Mouse (Mus musculus) midbrain, embryonic 10.5 days (tissue): ENCODE measurements around the gene Rwdd1. TPM values are rescaled to one million over a fixed set of nuclear protein-coding genes. Genes with fewer than 3 reads are reported as not detected.
"Not testable (repeated sequence)": the region's sequence is repeated elsewhere in the genome, so short reads cannot be mapped to it uniquely, and the experiment has no call there.

Source experiments
- DNase-seq: peaks from one replicate; pipeline ENCODE4 v3.0.0-alpha.2; 2017; ENCODE audit warnings: low spot score
- H3K27ac ChIP-seq: fragments of 300-500 bp; sonication (generic); replicated peaks from 2 replicates; pipeline ENCODE4 v1.5.1; 2016; ENCODE audit warnings: mild to moderate bottlenecking
- H3K27me3 ChIP-seq: fragments of 300-500 bp; sonication (generic); 2 replicates; pipeline ENCODE4 v1.6.1; 2016; ENCODE audit warnings: low read depth, mild to moderate bottlenecking; ENCODE audit not compliant: poor library complexity, severe bottlenecking
- H3K36me3 ChIP-seq: fragments of 300-500 bp; sonication (generic); 2 replicates; pipeline ENCODE4 v1.6.1; 2016; ENCODE audit warnings: mild to moderate bottlenecking, moderate library complexity
- H3K4me1 ChIP-seq: fragments of 300-500 bp; sonication (generic); 2 replicates; pipeline ENCODE4 v1.6.1; 2016
- H3K4me3 ChIP-seq: fragments of 300-500 bp; sonication (generic); 2 replicates; pipeline ENCODE4 v1.5.1; 2016; ENCODE audit warnings: mild to moderate bottlenecking, moderate library complexity
- H3K9me3 ChIP-seq: fragments of 300-500 bp; sonication (generic); replicated peaks from 2 replicates; pipeline ENCODE4 v1.6.1; 2016; ENCODE audit warnings: mild to moderate bottlenecking
- WGBS: fragments of 180-500 bp; shearing (Covaris S2); methylation state at CpG from one replicate; pipeline ENCODE4 v1.1.7; 2016; 5-methylcytosine and 5-hydroxymethylcytosine counted together
- polyA plus RNA-seq: library from polyadenylated mRNA; unstranded; fragments of >200 nt; fragmentation: Nextera tagmentation; extraction: Ambion mirVana; gene quantifications from 2 replicates; pipeline ENCODE4 v1.2.1, GENCODE M21; 2016

Gene Rwdd1
- 134 and 154 TPM in 2 replicates for polyA plus RNA-seq

- H3K4me3 ChIP-seq = peak within 1 kb of the TSS; percentile 91
- peaks cover 22% of the 10 kb centered on the region for H3K4me1 ChIP-seq
- H3K27me3 ChIP-seq = no peaks in the 10 kb centered on the region
- peak; percentile 99 for DNase-seq
- under 1% methylated on average over 82 of the region's 82 CpGs for WGBS
- H3K9me3 ChIP-seq = no peaks in the 10 kb centered on the region
- H3K36me3 ChIP-seq = no peaks in the 10 kb centered on the region
- peak within 1 kb of the TSS; percentile 94 for H3K27ac ChIP-seq
Measured at GRCm38 (mm10) chr10:34019302-34020075, at the start of gene Rwdd1. Gene Rwdd1 (minus strand): TSS chr10:34019624.

DNA sequence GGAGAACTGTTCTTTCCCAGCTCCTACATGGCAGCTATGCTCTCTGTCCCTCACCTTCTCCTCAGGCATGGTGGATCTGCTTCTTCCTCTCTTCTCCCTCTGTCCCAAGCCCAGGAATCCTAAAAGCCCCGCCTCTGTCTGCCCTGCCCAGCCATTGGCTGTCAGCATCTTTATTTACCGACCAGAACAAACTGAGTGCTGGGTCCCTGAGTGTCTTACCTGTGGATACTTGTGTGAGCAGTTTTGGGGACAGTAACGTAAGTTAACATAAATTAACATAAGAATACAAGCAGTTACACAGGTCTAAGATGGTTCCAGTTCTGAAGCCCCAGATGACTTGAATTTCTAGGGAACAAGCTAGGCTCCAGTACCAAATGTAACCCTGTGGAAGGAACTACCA is 47.2 kb upstream of the Rwdd1 start:
- Histone ChIP-seq H3K27me3 (no peaks in the 10 kb centered on the region), H3K27ac (no peak overlapping the region), H3K4me3 (no peak overlapping the region), H3K4me1 (no peaks in the 10 kb centered on the region), H3K9me3 (no peaks in the 10 kb centered on the region), H3K36me3 (no peaks in the 10 kb centered on the region)
- no peak for DNase-seq
- WGBS = 52% methylated on average over 3 of the region's 3 CpGs

DNA sequence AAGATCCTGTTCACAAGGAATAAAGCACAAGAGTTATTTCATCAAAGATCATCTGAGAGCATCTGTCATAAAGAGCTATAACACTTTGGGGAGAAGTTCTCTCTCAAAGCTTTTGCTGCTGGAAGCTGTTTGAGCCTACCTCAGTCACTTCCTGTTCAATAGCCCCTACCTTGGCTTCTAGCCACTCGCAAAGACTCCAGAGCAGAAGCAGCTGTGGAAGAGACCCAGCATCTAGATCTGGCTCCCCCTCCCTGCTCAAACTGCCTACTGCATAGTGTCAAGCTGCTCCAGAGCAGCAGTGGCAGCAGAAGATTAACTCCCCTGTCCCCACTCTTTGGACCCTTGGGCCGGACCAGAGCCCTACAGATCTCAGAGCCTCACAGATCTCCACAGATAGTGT is 34.6 kb upstream of the Rwdd1 start:
- WGBS = 84% methylated on average over 2 of the region's 2 CpGs
- H3K4me1 ChIP-seq = no peaks in the 10 kb centered on the region

DNA sequence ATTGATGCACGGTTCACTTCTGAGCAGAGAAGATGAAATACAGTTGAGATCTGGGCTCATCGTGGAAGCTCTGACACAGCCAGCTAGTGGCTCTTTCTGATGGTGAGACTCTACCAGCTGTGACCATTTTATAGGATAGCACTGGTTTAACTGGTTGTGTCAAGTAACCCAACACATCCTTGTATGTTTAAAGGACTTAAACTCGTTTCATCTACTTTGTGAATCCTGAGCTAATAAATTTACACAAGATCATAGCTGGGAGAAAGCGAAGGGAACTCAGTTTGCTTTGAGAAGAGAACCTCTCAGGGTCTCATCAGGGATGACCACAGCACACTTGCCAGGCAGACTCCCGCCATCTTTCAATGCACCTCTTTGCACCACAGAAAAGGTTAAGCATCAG is 24.8 kb upstream of the Rwdd1 start, which contains the start of gene Calhm4:
TSS of gene Calhm4 (minus strand) at position 101 of the 400 bp plus-strand sequence.
- Histone ChIP-seq H3K36me3 (no peaks in the 10 kb centered on the region), H3K27me3 (no peaks in the 10 kb centered on the region), H3K4me1 (no peaks in the 10 kb centered on the region), H3K9me3 (no peaks in the 10 kb centered on the region), H3K27ac (no peak within 1 kb of the TSS), H3K4me3 (no peak within 1 kb of the TSS)
- WGBS = 82% methylated on average over 5 of the region's 5 CpGs
- no peak for DNase-seq

More for the DNA sequence above, 34.6 kb upstream of the Rwdd1 start:
- no peaks in the 10 kb centered on the region for H3K27me3 ChIP-seq
- H3K36me3 ChIP-seq = no peaks in the 10 kb centered on the region
- H3K27ac ChIP-seq = no peak overlapping the region
- no peaks in the 10 kb centered on the region for H3K9me3 ChIP-seq
- DNase-seq = no peak
- no peak overlapping the region for H3K4me3 ChIP-seq

DNA sequence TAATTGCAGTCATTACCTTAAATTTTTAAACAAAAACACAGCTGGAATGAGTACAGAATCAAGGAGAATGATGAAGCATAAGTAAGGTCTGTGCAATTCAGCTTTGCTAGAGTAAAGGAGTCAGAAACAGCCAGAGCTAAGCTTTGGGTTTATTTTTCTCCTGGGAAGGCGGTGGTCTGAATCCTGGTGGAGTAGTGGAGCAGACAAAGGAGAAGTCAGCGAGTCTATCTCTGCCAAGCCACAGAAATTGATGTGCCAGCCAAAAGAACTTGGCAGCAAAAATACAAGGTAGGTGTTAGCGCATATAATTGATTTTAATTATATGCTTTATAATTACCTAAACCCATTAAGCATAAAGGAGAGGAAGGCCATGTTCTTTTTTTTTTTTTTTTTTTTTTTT is 18.0 kb upstream of the Rwdd1 start, which contains the start of gene Trappc3l:
TSS of gene Trappc3l (plus strand) at position 197 of the 400 bp plus-strand sequence.
- Histone ChIP-seq H3K27ac (no peak within 1 kb of the TSS), H3K4me3 (no peak within 1 kb of the TSS), H3K9me3 (no peaks in the 10 kb centered on the region), H3K36me3 (no peaks in the 10 kb centered on the region), H3K4me1 (peaks cover 9% of the 10 kb centered on the region; the same call in 1 of the 2 replicates), H3K27me3 (no peaks in the 10 kb centered on the region)
- DNase-seq = no peak
- WGBS = 76% methylated on average over 3 of the region's 3 CpGs

DNA sequence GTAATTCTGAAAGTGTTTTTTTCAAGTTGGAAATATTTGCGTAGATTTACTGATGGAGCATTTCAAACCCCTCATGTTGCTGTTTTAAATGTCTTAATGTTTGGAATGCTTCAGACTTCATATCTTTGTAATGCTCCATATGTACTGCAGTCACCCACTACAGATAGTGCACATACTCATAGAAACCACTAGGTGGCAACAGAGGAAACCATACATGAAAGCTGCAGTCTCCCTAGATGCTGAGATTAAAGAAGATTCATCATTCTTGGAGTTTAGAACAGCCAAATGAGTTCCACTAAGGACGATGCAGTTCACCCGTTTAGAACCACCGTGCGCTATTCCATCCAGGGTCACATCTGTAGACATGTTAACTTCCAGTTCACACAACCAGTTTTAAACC is 17.2 kb upstream of the Rwdd1 start:
- no peak overlapping the region for H3K27ac ChIP-seq
- no peaks in the 10 kb centered on the region for H3K36me3 ChIP-seq
- H3K4me3 ChIP-seq = no peak overlapping the region
- peaks cover 9% of the 10 kb centered on the region; the same call in 1 of the 2 replicates for H3K4me1 ChIP-seq
- 28% methylated on average over 5 of the region's 5 CpGs for WGBS
- no peaks in the 10 kb centered on the region for H3K9me3 ChIP-seq
- no peaks in the 10 kb centered on the region for H3K27me3 ChIP-seq
- DNase-seq = no peak

- no peaks in the 10 kb centered on the region for H3K9me3 ChIP-seq
- peak; percentile 80 for DNase-seq
- H3K4me1 ChIP-seq = peaks cover 9% of the 10 kb centered on the region; the same call in 1 of the 2 replicates
- 0 out of 2 replicates have a peak overlapping the region, but pooled peaks have one; percentile 46 for H3K27ac ChIP-seq
- no peaks in the 10 kb centered on the region for H3K27me3 ChIP-seq
- H3K4me3 ChIP-seq = peak overlapping the region; percentile 25; the same call in 1 of the 2 replicates
- WGBS = 23% methylated on average over 22 of the region's 22 CpGs
- no peaks in the 10 kb centered on the region for H3K36me3 ChIP-seq
Measured at GRCm38 (mm10) chr10:34033630-34034305, 14.3 kb upstream of the Rwdd1 start.

DNA sequence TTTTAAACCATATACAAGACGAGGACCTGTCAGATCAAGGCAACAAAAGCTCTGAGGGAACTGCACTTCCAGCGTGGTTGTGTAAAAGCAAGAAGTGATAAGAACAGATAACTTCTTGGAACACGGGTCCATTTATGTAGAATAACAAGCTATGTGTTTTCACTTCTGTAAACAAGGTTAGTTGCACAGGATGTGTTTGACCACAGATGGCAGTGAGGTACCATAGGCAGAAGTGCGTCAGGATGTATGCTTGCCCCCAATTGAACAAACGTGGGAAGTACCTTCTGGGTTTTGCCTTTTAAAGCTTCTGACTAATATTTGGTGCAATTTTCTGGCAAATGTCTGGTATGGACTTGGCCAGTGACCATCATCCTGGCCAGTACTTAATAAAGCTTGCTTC is 10.9 kb upstream of the Rwdd1 start:
- Histone ChIP-seq H3K9me3 (no peaks in the 10 kb centered on the region), H3K36me3 (no peaks in the 10 kb centered on the region), H3K27ac (no peak overlapping the region), H3K4me3 (no peak overlapping the region), H3K4me1 (peaks cover 9% of the 10 kb centered on the region; the same call in 1 of the 2 replicates), H3K27me3 (no peaks in the 10 kb centered on the region)
- 84% methylated on average over 5 of the region's 5 CpGs for WGBS
- no peak for DNase-seq

DNA sequence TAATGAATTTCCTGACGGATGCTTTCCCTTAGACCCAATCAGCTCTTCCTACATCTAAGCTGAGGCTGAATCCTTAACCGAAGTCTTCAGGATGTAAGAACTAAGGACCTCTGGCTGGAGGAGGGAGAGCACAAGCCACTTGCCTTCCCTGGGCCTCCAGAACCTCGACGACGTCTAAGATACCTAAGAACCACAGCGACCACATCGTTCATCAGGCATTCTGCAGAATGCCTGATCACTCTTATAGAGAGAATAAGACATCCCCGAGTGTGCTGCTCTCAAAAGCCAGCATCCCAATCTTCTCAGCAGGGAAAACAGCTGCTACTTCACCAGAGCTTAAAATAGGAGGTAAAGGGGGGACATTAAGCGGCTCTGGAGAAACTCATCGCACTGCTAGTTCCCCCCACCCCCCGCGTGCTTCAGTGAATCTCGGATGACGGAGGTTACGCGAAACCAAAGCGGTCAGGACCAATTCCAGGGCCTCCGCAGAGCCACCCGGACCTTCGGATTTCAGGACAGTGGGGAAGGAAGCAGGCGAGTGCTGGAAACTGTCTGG is 600 bp downstream of the Rwdd1 start:
- Histone ChIP-seq H3K27me3 (no peaks in the 10 kb centered on the region), H3K27ac (peak overlapping the region; percentile 94), H3K4me3 (peak overlapping the region; percentile 91), H3K36me3 (no peaks in the 10 kb centered on the region), H3K4me1 (peaks cover 22% of the 10 kb centered on the region), H3K9me3 (no peaks in the 10 kb centered on the region)
- under 1% methylated on average over 21 of the region's 21 CpGs for WGBS
- DNase-seq = no peak

DNA sequence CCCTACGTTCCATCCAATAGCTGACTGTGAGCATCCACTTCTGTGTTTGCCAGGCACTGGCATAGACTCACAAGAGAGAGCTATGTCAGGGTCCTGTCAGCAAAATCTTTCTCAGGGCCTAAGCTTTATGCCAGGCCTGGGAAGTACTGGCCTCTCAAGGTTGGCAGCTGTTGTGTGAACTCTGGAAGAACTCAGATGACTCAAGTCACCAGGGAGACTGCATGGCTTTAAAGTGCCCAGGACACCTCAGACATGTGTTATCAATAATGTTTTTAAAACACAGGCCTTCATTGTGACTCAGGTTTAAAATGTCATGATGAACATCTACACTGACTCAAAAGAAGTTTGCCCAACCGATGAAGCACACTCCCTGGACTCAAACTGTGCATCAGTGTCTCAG is 6.2 kb downstream of the Rwdd1 start:
- Histone ChIP-seq H3K4me3 (no peak overlapping the region), H3K4me1 (peaks cover 10% of the 10 kb centered on the region), H3K36me3 (peaks cover 24% of the 10 kb centered on the region), H3K27me3 (no peaks in the 10 kb centered on the region), H3K27ac (no peak overlapping the region), H3K9me3 (no peaks in the 10 kb centered on the region)
- 83% methylated on average over 2 of the region's 2 CpGs for WGBS
- DNase-seq = no peak

DNA sequence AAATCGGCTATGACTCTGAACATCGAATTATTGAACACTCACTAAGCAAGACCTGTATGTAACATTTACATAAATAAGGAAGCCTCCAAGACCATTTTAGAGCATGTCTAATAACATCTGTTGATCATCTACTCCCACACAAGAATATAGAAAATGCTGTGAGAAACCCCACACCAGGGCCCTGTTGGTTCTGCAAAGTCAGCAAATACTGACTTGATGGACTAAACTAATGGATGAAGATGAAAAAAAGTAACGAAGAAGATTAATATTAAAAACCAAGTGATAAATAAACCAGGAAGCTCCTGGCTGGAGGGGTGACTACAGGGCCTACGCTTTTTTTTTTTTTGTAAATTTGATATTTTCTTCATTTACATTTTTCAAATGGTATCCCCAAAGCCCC is 6.8 kb downstream of the Rwdd1 start:
- 95% methylated on average over 4 of the region's 4 CpGs for WGBS
- H3K36me3 ChIP-seq = peaks cover 30% of the 10 kb centered on the region
- H3K4me3 ChIP-seq = no peak overlapping the region
- no peak for DNase-seq
- H3K9me3 ChIP-seq = no peaks in the 10 kb centered on the region
- H3K27ac ChIP-seq = no peak overlapping the region
- H3K4me1 ChIP-seq = peaks cover 4% of the 10 kb centered on the region; the same call in 1 of the 2 replicates
- no peaks in the 10 kb centered on the region for H3K27me3 ChIP-seq

DNA sequence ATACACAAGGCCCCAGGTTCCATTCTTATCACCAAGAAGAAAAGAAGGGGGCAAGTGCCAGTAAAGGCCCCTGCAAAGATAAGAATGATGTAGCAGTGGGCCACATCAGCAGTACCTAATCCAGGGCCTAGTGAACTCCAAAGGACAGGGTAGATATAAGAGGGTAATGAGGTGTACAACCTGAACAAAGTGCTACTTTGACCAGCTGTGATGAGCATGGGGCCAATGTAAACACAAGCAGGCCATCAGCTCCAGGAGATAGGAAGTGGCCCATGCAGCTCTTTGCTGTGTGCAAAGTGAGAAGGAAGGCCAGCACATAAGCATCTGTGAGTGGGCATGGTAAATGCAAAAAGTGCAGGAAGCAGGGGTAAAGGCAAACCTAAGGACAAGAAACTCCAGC is 21.0 kb downstream of the Rwdd1 start:
- Histone ChIP-seq H3K4me1 (no peaks in the 10 kb centered on the region), H3K27ac (no peak overlapping the region), H3K9me3 (no peaks in the 10 kb centered on the region), H3K4me3 (no peak overlapping the region), H3K36me3 (peaks cover 95% of the 10 kb centered on the region), H3K27me3 (no peaks in the 10 kb centered on the region)
- no peak for DNase-seq

GRCm38 (mm10) chr10:33996686-33997085 is 22.7 kb downstream of the Rwdd1 start:
- H3K4me1 ChIP-seq, H3K27me3 ChIP-seq, H3K27ac ChIP-seq, DNase-seq, H3K9me3 ChIP-seq, H3K4me3 ChIP-seq: not testable (repeated sequence)
- peaks cover 95% of the 10 kb centered on the region for H3K36me3 ChIP-seq
- WGBS = 89% methylated on average over 6 of the region's 8 CpGs
